Mouse (Mus musculus): ENCODE measurements around the gene Cdk8. TPM values are rescaled to one million over a fixed set of nuclear protein-coding genes. Genes with fewer than 3 reads are reported as not detected.

The Cdk8 gene
- polyA plus RNA-seq, 3 experiments from 2014 or later: 9.7 to 19.8 (median 17.5) TPM

DNA sequence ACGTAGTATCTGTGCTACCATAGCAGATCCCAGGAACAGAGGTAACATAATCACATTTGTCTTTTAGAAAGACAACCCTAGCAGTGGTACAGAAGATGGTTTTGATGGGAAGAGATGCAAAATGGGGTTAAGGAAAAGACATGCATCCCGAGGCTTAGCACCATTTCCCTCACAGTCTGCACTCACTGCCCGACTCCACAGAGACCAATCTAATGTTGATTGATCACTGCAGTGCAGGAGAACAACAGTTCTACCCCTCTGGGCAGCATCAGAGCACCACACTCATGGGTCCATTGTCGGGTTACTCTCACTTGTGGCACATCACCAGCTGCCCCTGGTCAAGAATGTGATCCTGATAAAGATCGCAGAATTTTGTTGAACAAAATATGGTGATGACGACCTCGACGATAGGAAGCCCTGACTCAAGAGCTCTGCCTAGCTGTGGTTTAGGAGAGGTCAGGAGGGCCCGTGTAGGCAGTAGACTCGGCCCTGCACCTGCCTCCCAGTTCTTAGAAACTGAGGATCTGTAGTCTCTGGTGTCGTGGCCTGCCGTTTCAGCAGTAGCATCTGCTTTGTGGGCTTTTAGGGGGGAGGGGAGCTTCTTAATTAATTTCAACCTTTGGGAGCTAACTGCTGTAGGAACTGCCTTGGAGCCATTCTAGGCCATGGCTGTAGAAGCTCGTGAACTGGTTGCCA is 51.0 kb downstream of the Cdk8 start:
- ATAC-seq: no peak

DNA sequence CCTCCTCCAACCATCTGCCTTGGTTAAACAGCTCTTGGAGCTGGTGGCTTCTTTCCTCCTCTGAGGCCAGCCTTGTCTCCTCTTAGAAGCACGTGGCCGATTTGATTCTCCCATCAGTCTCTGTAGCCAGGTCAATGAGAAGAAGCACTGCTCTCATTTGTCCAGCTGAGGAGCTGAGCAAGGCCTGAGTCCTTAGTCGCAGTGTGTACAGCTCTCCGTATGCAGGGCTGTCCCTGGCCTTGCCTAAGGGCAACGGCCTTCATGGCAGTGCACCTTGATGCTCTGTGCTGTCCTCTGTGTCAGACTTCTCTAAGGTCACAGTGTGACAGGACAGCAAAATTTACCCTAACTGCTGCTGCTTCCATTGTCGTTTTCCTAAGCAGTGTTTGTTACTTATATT is 52.9 kb downstream of the Cdk8 start:
- no peak for ATAC-seq

DNA sequence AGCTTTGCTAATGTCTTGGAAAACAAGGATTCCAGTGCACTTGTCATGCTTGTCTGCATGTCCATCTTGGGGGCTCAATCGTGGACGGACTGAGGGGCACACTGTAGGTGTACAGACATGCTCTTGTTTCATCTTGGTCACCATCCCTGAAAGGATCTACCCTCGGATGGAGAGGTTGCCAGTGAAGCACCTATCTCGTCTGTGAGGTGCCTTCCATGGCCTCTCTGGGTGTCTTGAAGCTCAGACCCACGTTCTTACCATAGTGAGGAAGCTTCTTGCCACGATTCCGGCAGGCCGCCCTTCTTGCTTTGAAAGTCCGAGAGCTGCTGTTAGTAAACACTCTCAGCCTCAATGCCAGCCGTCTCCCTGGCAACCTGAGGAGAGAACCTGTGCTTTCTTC is 56.4 kb downstream of the Cdk8 start:
- ATAC-seq: no peak

DNA sequence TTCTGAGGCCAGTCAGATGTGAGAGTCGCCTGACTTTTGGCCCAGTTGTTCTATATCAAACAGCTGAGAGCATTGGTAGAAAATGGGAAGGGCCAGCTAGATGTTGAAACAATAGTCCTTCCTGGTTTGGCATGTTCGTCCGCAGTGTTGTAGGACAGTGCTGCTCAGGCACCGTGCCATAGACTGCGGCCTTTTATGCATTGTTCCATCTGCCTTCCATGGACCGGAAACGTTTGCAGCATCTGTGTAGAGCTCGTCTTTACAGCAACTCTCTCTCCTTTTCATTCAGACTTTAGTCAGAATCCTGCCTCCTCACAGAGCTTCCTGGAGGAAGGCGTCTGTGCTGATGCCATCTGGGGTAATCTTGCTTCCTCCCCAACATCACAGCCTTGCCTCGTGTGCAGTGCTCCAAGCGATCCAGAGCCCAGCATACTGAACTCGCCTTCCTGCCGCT is 57.0 kb downstream of the Cdk8 start:
- no peak for ATAC-seq

DNA sequence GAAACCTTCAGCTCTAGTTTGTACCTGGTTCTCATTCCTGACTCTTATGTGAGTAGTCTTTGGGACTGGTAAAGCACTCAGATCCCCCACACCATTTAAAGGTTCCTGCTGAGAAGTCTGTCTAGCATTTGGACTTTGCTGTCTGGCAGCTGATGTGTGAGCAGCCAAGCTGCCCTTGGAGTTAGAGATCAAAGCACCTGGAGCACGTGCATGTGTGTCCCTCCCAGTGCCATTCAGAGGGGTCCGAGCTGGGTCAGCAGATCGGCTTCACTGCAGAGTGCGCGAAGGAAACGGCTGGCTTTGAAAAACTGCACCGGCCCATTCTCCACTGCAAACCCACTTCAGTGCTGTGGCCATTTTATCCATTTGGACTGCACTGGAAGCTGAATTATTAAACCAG is 58.9 kb downstream of the Cdk8 start:
- ATAC-seq: no peak

DNA sequence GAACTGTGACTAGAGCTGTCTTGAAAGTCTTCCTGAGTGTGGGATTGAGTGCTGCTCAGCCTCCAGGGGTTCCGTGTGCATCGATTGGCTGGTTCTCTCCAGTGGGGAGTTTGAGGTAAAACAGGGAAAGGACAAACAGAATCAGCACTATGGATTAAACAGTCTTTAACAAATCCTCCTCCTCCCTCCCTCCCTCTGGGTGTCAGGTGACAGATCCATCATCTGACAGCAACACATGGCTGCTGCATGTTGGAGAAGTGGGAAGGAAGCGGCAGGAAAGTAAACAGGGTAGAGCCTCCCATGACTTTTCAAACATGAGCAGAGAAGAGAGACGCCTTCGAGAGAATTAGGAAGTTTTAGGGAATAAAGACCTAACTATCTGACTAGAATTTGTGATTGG is 59.4 kb downstream of the Cdk8 start:
- no peak for ATAC-seq

DNA sequence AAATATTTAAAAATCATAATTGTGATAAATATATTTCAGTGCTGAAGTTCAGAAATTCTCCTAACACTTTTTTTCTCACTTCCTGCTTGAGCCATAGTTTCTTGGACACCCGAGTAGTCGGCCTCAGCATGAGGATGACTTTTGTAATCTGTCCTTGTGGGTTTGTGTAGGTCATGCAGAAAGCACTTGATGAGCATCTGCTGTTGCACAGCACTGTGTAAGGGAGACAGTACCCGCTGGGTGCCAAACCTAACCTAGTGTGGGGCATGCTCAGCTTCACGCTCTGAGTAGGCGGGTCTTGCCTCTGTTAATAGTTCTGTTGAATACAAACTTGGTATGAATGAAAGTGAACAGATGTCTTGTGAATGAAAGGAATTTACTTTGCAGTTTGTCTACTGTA is 60.5 kb downstream of the Cdk8 start:
- ATAC-seq: no peak

DNA sequence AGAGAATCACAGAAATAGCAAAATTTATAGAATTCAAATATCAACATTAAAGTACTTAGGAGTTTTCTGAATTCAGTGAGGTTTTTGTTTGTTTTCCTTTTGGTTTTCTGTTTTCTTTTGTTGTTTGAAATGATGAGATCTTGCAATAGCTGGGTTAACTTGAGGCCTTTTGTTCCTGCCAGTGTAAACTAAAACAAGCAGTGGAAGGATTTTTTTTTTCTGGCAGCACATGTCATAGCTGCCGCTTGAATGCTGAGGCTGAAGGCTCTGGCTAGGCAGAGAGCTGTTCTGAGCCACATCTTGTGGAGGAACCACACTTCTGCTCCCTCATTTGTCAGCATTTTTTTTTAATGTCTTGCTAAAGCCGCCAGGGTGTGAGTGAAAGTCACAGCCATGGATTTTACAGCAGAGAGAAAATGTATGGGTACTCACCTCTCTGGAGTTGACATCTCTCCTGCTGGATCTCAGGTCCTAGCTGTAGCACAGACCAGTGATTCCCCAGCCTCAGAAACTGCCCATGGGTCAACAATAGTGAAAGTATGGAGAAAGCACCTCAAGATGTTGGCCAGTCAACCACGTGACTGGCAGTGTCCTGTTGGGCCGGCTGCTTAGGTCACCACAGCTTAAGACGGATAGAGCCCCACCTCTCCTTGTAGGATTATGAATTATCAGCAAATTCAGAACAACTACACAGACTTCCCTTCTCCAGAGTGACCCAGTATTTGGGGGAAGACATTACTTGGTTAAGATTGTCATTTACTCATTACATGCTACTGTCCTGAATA is 62.1 kb downstream of the Cdk8 start:
- no peak for ATAC-seq

DNA sequence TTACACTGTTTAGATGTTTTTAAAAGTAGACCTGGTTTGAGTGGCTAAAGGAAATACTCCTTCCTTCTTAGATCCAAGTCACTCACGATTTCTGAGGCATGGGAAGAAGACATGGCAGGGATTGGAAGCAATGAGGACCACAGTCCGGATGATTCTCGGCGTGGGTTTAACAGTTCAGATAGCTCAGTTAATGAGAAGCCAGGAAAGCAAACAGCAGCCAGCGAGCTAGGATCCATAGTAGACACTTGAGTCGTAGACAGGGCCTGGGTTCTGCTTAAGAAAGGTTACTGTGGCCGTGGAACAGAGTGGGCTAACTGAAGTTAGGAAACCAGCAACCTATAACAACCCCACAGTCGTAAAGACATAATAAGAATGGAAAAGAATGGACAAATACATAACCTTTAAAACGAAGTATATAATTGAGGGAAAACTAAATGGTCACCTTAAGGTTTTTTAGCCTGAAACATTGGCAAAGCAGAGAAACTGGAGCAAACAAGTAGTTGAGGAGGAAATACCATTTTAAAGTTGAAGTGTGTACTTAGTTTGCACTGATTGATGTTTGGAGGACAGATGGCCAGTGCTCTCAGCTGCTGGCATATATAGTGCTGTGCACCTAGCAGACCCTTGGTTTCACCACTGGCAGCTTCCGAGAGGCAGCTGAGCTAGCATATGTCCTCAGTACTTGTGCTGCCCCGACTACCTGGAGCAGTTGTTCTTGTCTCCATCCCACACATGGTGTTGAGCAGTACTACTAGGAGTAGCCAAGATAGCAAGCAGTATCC is 63.1 kb downstream of the Cdk8 start:
- ATAC-seq: no peak

DNA sequence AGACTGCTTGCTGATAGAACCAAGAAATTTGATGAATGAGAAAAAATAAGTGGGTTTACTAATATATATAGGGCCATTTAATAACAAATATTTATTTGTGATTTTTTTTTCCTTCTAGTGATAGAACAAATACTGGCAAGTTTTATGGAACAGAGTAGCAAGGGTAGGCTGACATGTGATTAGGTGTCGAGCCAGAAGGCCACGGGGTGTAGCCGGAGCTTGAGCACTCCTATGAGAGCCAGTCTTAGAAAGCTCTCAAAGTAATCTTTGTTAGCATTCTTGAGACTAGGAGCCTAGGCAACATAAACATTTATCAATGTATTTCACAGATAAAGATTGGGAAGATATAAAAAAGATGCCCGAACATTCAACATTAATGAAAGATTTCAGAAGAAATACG is 63.8 kb downstream of the Cdk8 start:
- no peak for ATAC-seq

DNA sequence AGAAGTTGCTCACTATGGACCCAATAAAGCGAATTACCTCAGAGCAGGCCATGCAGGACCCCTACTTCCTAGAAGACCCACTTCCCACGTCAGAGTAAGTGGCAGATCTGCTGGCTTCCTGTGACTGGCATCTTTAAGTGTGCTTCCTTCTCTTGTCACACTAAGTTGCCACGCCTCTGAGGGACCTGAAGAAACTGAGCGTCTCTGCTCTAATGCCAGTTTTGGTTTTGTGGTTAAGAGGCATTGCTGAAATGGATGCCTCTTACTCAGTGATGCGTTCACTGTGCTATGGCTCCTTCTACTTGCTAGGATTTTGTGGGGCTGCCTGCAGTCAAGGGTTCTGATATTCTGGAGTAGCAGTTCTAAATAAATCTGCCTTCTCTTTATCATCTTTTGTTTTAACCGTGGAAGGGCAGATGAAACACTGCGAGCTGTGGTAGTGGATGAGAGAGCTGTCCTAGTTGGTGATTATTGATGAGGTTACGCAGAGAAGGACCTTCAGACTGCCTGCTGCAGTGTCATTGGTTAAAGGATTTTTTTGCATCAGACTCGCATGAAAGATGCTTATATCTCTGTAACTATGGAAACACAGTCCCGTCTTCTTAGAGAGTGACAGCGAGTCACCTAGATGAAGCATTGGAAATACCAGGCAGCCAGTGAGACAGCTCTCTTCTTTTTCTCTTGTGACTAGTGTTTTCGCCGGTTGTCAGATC is 67.9 kb downstream of the Cdk8 start:
- no peak for ATAC-seq

DNA sequence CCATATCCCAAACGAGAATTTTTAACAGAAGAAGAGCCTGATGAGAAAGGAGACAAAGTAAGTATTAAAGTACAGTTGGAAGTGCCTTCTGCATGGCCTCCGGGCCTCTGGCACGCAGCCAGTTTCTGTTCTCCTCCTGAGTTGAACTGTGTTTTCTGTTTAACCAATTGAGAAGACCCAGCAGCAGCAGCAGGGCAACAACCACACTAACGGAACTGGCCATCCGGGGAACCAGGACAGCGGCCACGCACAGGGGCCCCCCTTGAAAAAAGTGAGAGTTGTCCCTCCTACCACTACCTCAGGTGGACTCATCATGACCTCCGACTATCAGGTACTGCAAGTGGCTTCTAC is 68.5 kb downstream of the Cdk8 start:
- ATAC-seq: no peak

DNA sequence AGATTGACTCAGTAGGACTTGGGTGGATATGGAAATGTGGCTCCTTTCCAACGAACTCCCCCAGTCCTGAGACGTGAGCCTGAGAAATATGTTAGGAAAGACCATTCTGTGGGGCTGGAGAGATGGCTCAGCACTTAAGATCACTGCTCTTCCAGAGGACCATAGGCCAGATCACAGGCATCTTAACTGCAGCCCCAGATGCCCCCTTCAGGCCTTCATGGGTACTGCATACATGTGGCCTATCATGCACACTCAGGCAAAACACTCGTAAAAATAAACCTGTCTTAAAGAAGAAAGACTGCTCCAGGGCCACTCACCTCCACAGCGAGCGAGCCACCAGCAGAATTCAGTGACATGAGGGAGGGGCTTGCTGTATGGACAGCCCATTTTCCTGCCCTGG is 72.4 kb downstream of the Cdk8 start:
- no peak for ATAC-seq

DNA sequence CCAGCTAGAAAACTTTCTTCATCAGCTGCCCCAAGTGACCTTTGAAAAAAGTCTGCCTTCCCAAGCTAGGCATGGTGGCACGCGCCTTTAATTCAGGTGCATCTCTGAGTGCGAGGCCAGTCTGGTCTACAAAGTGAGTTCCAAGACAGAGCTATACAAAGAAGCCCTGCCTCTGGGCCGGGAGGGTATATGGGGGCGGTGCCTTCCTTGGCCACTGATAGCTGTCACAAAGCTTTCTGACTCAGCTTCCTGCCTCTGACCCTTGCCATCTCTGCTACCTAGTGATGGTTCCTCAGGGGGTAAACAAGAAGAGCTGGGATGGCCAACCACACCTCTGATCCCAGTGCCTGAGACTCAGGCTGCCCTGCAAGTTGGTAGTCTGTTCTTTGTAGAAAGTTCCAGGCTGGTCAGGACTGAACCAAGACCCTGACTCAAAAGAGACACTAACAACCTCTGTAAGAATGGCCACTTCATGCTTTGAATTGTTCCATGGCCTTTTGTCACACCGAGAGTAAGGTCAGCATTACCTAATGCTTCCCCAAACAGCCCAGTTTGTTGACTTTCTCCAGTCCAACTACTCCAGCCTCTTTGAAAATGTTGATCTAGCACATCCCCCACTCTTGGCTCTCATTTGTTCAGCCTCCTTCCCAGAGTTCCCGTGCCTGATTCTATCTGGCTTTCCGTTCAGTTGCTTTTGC is 76.2 kb downstream of the Cdk8 start:
- no peak for ATAC-seq

DNA sequence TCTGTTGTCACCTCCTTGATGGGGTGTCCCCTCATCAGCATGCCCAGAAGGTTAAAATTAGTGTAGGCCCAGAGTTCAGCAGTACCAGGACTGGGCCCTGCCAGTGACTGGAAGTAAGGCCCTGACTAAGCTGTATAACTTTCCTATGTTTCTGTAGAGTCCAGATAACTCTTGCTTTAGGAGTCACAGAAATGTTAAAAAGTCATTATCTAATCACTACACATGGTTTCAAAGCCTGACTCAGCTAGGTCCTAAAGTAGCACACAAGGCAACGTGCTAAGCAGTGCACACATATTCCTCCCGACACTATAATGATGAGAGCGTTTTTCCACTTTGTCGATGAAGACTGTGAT is 76.7 kb downstream of the Cdk8 start:
- ATAC-seq: no peak

DNA sequence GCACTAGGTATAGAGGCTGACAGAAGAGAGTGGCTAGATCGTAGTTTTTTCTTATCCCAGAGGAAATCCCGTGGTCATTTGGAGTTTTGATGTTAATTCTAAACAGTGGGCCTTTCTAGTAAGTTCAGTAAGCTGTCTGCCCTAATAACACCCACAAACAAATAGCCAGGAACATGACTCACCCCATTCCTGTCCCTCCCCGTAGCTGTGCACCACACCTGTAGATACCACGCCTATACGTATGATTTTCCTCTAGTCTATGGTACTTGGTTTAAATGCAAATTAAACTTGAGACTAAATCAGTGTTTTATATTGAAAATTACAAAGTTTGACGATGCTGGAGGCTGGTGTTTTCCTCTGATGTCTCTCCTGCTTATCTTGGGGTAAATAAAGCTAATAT is 83.5 kb downstream of the Cdk8 start:
- ATAC-seq: no peak

DNA sequence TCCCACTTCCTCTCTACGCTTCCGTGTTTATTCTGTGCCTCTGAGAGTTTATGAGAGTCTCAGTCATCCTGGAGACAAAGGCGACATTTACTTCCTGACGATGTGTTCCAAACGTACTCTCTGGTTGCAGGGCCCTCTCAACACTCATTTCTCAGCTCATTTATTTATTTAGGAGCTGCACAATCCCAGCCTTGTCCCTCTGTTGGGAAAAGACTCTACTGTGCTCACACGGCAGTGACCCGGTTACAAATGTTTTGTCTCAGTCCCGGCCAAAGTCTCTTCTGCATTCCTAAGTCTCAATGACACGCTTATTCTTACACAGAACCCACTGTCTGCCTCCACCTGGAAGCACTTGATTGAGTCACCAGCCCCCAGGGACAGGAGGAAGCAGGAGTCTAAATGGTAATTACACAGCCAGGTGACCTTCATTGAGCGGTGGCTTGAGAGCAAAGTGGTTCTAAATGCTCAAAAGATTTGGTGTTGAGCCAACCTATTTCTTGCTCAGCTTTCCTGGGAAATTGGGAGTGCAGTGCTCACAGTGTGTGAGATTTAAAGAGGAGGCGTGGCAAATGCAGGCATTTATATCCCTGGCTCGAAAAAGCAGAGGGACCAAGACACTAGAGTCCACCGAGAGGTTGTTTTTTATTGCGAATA is 84.4 kb downstream of the Cdk8 start:
- no peak for ATAC-seq

DNA sequence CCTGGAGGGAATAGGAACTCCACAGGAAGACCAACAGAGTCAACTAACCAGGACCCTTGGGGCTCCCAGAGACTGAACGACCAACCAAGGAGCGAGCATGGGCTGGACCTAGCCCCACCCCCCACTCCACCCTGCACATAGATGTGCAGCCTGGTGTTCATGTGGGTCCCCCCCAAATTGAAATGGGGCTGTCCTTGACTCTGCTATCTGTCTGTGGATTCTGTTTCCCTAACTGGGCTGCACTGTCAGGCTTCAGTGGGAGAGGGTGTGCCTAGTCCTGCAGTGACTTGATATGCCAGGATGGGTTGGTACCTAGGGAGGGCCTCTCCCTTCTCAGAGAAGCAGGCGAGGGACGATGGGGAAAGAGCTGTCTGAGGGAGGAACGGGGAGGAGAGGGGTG is 85.3 kb downstream of the Cdk8 start:
- no peak for ATAC-seq

DNA sequence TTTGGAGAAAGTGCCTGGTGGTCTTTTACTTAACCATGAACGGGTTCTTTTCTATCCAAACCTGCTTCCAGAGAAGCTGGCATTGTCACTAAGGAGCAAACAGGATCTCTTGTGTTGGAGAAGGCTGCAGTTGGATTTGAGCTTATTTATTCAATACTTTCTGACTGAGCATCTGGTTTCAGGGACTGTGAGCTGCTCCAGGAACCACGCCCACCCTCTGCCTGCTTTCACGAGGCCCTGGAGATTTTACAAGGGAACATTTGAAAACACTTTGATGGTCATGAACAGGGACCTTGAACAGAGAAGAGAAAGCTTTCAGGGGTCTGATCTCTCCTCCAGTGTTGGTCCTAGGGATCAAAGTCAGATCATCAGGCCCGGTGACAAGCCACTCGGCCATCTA is 87.0 kb downstream of the Cdk8 start:
- ATAC-seq: no peak

DNA sequence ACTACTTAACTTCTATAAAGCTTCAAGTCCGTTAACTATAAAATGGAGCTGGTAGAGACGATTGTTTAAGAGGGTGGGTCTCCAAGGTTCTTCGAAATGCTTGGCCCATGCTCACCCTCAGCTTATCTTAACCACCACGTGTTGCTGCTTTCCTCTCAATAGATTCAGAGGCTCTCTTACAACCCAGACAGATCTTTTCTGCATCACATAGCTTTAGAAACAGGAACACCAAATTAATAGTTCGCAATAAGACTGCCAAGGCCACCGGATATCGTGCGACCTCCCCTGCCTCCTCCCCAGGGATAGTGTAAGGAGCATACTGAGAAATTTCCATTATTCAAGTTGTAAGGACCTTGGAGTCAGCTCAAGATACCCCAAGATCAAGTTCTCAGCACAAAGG is 87.4 kb downstream of the Cdk8 start:
- no peak for ATAC-seq

DNA sequence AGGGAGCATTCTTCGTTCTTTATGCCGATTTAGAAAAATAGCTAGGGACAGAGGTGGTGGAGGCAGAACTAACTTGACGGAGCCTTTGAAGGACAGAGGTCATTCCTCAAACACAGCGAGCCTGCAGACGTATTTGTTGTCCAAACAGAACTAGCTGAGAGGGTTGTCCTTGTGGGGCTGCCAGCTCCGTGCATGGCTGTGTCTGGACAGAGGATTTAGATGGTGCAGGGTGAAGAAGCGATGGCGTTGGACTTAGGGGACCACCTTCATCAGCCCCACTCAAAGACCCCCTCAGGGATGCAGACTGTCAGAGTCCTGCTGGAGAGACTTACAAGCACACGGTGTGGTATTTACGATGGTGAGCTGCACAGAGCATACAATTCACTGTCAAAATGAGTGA is 97.9 kb downstream of the Cdk8 start:
- no peak for ATAC-seq

DNA sequence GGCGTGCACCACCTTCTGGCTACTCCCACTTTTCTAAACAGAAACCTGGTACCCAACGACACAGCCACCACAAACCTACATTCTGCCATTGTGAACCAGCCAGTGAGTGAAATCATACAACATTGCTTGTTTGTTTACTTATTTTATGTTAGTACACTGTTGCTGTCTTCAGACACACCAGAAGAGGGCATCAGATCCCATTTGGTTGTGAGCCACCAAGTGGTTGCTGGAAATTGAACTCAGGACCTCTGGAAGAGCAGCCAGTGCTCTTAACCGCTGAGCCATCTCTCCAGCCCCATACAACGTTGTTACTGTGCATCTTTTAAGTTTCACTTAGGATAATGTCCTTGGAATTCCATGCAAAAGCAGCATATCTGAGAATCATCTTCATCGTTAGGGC is 98.5 kb downstream of the Cdk8 start:
- ATAC-seq: no peak

Data from inflammation-experienced regulatory T-cells, adult 6 months (primary cell).